Comparison of ENCODE assay signal across 8 mouse cellular contexts in genomic region chr15:79063160-79063740, GRCm38 (mm10). TPM values are rescaled to one million over a fixed set of nuclear protein-coding genes. Genes with fewer than 3 reads are reported as not detected.
DNase-seq lines count a peak whose midpoint lies in the region; ATAC-seq and TF ChIP-seq lines count a peak whose summit lies in the region.

No protein-coding gene starts in this region.

- peak overlapping the region; percentile 34 for H3K4me3 ChIP-seq in kidney, embryonic 14.5 days (ENCODE audit: low read length)
- H3K4me3 ChIP-seq in embryonic facial prominence, embryonic 10.5 days = peak overlapping the region; percentile 94
- peak overlapping the region; percentile 27 for H3K4me3 ChIP-seq in intestine, embryonic 16.5 days (ENCODE audit: low read length)
- peak overlapping the region; percentile 18 for H3K4me3 ChIP-seq in midbrain, postnatal 0 days (ENCODE audit: low read depth, low read length)

- H3K27me3 ChIP-seq in kidney, embryonic 14.5 days (ENCODE audit: control insufficient read depth, insufficient read depth, low read length) = no peaks in the 10 kb centered on the region
- H3K27me3 ChIP-seq in embryonic facial prominence, embryonic 10.5 days (replicated peaks; ENCODE audit: low read depth, poor library complexity, severe bottlenecking) = no peaks in the 10 kb centered on the region
- no peaks in the 10 kb centered on the region for H3K27me3 ChIP-seq in intestine, embryonic 16.5 days (replicated peaks; ENCODE audit: control insufficient read depth, insufficient read depth, low read length)
- no peaks in the 10 kb centered on the region for H3K27me3 ChIP-seq in midbrain, postnatal 0 days (ENCODE audit: insufficient read depth, low read length)

- H3K27ac ChIP-seq in kidney, embryonic 14.5 days (ENCODE audit: low read depth, low read length) = peak overlapping the region; percentile 55
- H3K27ac ChIP-seq in embryonic facial prominence, embryonic 10.5 days (replicated peaks) = peak overlapping the region; percentile 74
- H3K27ac ChIP-seq in intestine, embryonic 16.5 days (ENCODE audit: low read length) = peak overlapping the region; percentile 53; the same call in 1 of the 2 replicates
- H3K27ac ChIP-seq in midbrain, postnatal 0 days (ENCODE audit: low read depth, low read length) = no peak overlapping the region

- H3K9ac ChIP-seq in kidney, embryonic 14.5 days (ENCODE audit: low read depth, low read length) = peak overlapping the region; percentile 52
- H3K9ac ChIP-seq in intestine, embryonic 16.5 days (ENCODE audit: low read depth, low read length) = peak overlapping the region; percentile 41; the same call in 1 of the 2 replicates
- no peak overlapping the region for H3K9ac ChIP-seq in midbrain, postnatal 0 days (replicated peaks; ENCODE audit: low read length, poor library complexity, severe bottlenecking)

- ATAC-seq in kidney, embryonic 14.5 days (ENCODE audit: low FRiP score, low TSS enrichment) = no peak
- no peak for ATAC-seq in intestine, embryonic 16.5 days
- no peak for ATAC-seq in midbrain, postnatal 0 days (ENCODE audit: low FRiP score)

- no peak for TF ChIP-seq CTCF in midbrain, postnatal 0 days (IDR thresholded peaks at IDR 0.05)

- no peak for DNase-seq in kidney, postnatal 4 days
- no peak for DNase-seq in embryonic facial prominence, embryonic 10.5 days (ENCODE audit: low spot score)
- DNase-seq in midbrain, postnatal 0 days (ENCODE audit: low spot score) = no peak
- no peak for DNase-seq in spleen, postnatal 14 days (ENCODE audit: low spot score in 2 of 2)
- DNase-seq in retina, embryonic 14.5 days (ENCODE audit: low spot score) = no peak
- DNase-seq in adrenal gland, postnatal 4 days (ENCODE audit: low spot score in 2 of 2) = no peak

- H3K9me3 ChIP-seq in kidney, embryonic 14.5 days (ENCODE audit: control insufficient read depth, low read length) = no peaks in the 10 kb centered on the region
- no peaks in the 10 kb centered on the region for H3K9me3 ChIP-seq in embryonic facial prominence, embryonic 10.5 days
- no peaks in the 10 kb centered on the region for H3K9me3 ChIP-seq in intestine, embryonic 16.5 days (ENCODE audit: control insufficient read depth, low read length)
- no peaks in the 10 kb centered on the region for H3K9me3 ChIP-seq in midbrain, postnatal 0 days (ENCODE audit: low read length)

- peaks cover 20% of the 10 kb centered on the region for H3K36me3 ChIP-seq in kidney, embryonic 14.5 days (ENCODE audit: control insufficient read depth, insufficient read depth, low read length)
- H3K36me3 ChIP-seq in embryonic facial prominence, embryonic 10.5 days (replicated peaks) = peaks cover 29% of the 10 kb centered on the region
- peaks cover 9% of the 10 kb centered on the region; the same call in 1 of the 2 replicates for H3K36me3 ChIP-seq in intestine, embryonic 16.5 days (ENCODE audit: control insufficient read depth, insufficient read depth, low read length)
- peaks cover 20% of the 10 kb centered on the region for H3K36me3 ChIP-seq in midbrain, postnatal 0 days (ENCODE audit: insufficient read depth, low read length)

- peaks cover 12% of the 10 kb centered on the region for H3K4me1 ChIP-seq in kidney, embryonic 14.5 days (ENCODE audit: control insufficient read depth, insufficient read depth, low read length)
- peaks cover 44% of the 10 kb centered on the region for H3K4me1 ChIP-seq in embryonic facial prominence, embryonic 10.5 days
- peaks cover 20% of the 10 kb centered on the region for H3K4me1 ChIP-seq in intestine, embryonic 16.5 days (ENCODE audit: control insufficient read depth, insufficient read depth, low read length)
- H3K4me1 ChIP-seq in midbrain, postnatal 0 days (ENCODE audit: insufficient read depth, low read length) = no peaks in the 10 kb centered on the region

- WGBS in kidney, embryonic 14.5 days = 8% methylated on average over 14 of the region's 14 CpGs
- WGBS in embryonic facial prominence, embryonic 10.5 days = 10% methylated on average over 14 of the region's 14 CpGs
- WGBS in intestine, embryonic 16.5 days = 9% methylated on average over 14 of the region's 14 CpGs
- 9% methylated on average over 14 of the region's 14 CpGs for WGBS in midbrain, postnatal 0 days

- H3K4me2 ChIP-seq in kidney, embryonic 14.5 days (replicated peaks; ENCODE audit: low read depth, low read length) = peak overlapping the region; percentile 47
- H3K4me2 ChIP-seq in intestine, embryonic 16.5 days (ENCODE audit: low read depth, low read length) = peak overlapping the region; percentile 51
- peak overlapping the region; percentile 43 for H3K4me2 ChIP-seq in midbrain, postnatal 0 days (ENCODE audit: low read depth, low read length, poor library complexity, severe bottlenecking)

RNA-seq across cellular contexts. Expression of gene Ankrd54, which starts 0.6 kb away (rescaled TPM):
- polyA plus RNA-seq in kidney, embryonic 14.5 days (2014; fragmentation: Nextera tagmentation; extraction: Ambion mirVana) = 48.6 and 54.2 TPM in 2 replicates
- 57.7 and 61.8 TPM in 2 replicates for polyA plus RNA-seq in embryonic facial prominence, embryonic 10.5 days (2016; fragmentation: Nextera tagmentation; extraction: Ambion mirVana)
- 56.4 and 57.5 TPM in 2 replicates for polyA plus RNA-seq in intestine, embryonic 16.5 days (2015; fragmentation: Nextera tagmentation; extraction: Ambion mirVana)
- 53.5 and 57.5 TPM in 2 replicates for total RNA-seq in midbrain, postnatal 0 days (2014; rRNA removed)
- polyA plus RNA-seq in midbrain, postnatal 0 days (2015; fragmentation: Nextera tagmentation; extraction: Ambion mirVana) = 44.5 and 45.5 TPM in 2 replicates
- 10 to 100 TPM; 23.8 to 29.7 TPM for total RNA-seq in adrenal gland, postnatal 4 days (2021)

RNA-seq across cellular contexts. Expression of gene Eif3l, which starts 11.7 kb away (rescaled TPM):
- polyA plus RNA-seq in kidney, embryonic 14.5 days (2014; fragmentation: Nextera tagmentation; extraction: Ambion mirVana) = 207 and 265 TPM in 2 replicates
- polyA plus RNA-seq in embryonic facial prominence, embryonic 10.5 days (2016; fragmentation: Nextera tagmentation; extraction: Ambion mirVana) = 280 and 287 TPM in 2 replicates
- polyA plus RNA-seq in intestine, embryonic 16.5 days (2015; fragmentation: Nextera tagmentation; extraction: Ambion mirVana) = 221 and 238 TPM in 2 replicates
- 197 and 205 TPM in 2 replicates for total RNA-seq in midbrain, postnatal 0 days (2014; rRNA removed)
- polyA plus RNA-seq in midbrain, postnatal 0 days (2015; fragmentation: Nextera tagmentation; extraction: Ambion mirVana) = 160 and 168 TPM in 2 replicates
- total RNA-seq in adrenal gland, postnatal 4 days (2021) = 100 to 1,000 TPM; 158 to 162 TPM

RNA-seq across cellular contexts. Expression of gene Galr3, which starts 21.6 kb away (rescaled TPM):
- polyA plus RNA-seq in kidney, embryonic 14.5 days (2014; fragmentation: Nextera tagmentation; extraction: Ambion mirVana) = 0.28 TPM in 1 of 2 replicates, not detected in the other
- polyA plus RNA-seq in embryonic facial prominence, embryonic 10.5 days (2016; fragmentation: Nextera tagmentation; extraction: Ambion mirVana) = not detected in 2 replicates
- 1.8 and 2.3 TPM in 2 replicates for polyA plus RNA-seq in intestine, embryonic 16.5 days (2015; fragmentation: Nextera tagmentation; extraction: Ambion mirVana)
- 3.3 and 3.9 TPM in 2 replicates for total RNA-seq in midbrain, postnatal 0 days (2014; rRNA removed)
- 0.25 and 0.32 TPM in 2 replicates for polyA plus RNA-seq in midbrain, postnatal 0 days (2015; fragmentation: Nextera tagmentation; extraction: Ambion mirVana)
- total RNA-seq in adrenal gland, postnatal 4 days (2021) = 1 to 10 TPM in 1 of 2 experiments, under 1 TPM in 1; 0.65 to 1.1 TPM

RNA-seq across cellular contexts. Expression of gene H1f0, which starts 35.0 kb away (rescaled TPM):
- 137 and 306 TPM in 2 replicates for polyA plus RNA-seq in kidney, embryonic 14.5 days (2014; fragmentation: Nextera tagmentation; extraction: Ambion mirVana)
- polyA plus RNA-seq in embryonic facial prominence, embryonic 10.5 days (2016; fragmentation: Nextera tagmentation; extraction: Ambion mirVana) = 371 and 392 TPM in 2 replicates
- 438 and 456 TPM in 2 replicates for polyA plus RNA-seq in intestine, embryonic 16.5 days (2015; fragmentation: Nextera tagmentation; extraction: Ambion mirVana)
- total RNA-seq in midbrain, postnatal 0 days (2014; rRNA removed) = 132 and 136 TPM in 2 replicates
- polyA plus RNA-seq in midbrain, postnatal 0 days (2015; fragmentation: Nextera tagmentation; extraction: Ambion mirVana) = 135 and 144 TPM in 2 replicates
- 100 to 1,000 TPM; 361 to 374 TPM for total RNA-seq in adrenal gland, postnatal 4 days (2021)

RNA-seq across cellular contexts. Expression of gene Micall1, which starts 45.4 kb away (rescaled TPM):
- 6.5 and 7.2 TPM in 2 replicates for polyA plus RNA-seq in kidney, embryonic 14.5 days (2014; fragmentation: Nextera tagmentation; extraction: Ambion mirVana)
- 7.3 and 7.4 TPM in 2 replicates for polyA plus RNA-seq in embryonic facial prominence, embryonic 10.5 days (2016; fragmentation: Nextera tagmentation; extraction: Ambion mirVana)
- 5.2 and 6.3 TPM in 2 replicates for polyA plus RNA-seq in intestine, embryonic 16.5 days (2015; fragmentation: Nextera tagmentation; extraction: Ambion mirVana)
- 33.4 and 35.5 TPM in 2 replicates for total RNA-seq in midbrain, postnatal 0 days (2014; rRNA removed)
- polyA plus RNA-seq in midbrain, postnatal 0 days (2015; fragmentation: Nextera tagmentation; extraction: Ambion mirVana) = 8.9 and 10.3 TPM in 2 replicates
- total RNA-seq in adrenal gland, postnatal 4 days (2021) = 10 to 100 TPM; 36.0 to 40.2 TPM

Comparison
In these comparisons a context has a peak if more than half of its experiments do, and no peak if none do; other contexts are left out.
1. H3K4me3 ChIP-seq: peak in every context shown above with its lines; median percentile 94 in embryonic facial prominence, embryonic 10.5 days; 34 in kidney, embryonic 14.5 days; 27 in intestine, embryonic 16.5 days; 18 in midbrain, postnatal 0 days.